Mouse (Mus musculus) mouse trophoblast stem cell (cell line): ENCODE results near the gene Bsdc1.
"Not testable (repeated sequence)": the region's sequence is repeated elsewhere in the genome, so short reads cannot be mapped to it uniquely, and the experiment has no call there.

Experiments used
- in situ Hi-C, 2 experiments: fragments of 300-500 bp; cut with MseI, MboI; formaldehyde crosslinking; loops; 2 replicates in 1 of 2; 3 replicates in 1 of 2; pipeline ENCODE4 v1.15.1; 2025

Bsdc1 gene

DNA sequence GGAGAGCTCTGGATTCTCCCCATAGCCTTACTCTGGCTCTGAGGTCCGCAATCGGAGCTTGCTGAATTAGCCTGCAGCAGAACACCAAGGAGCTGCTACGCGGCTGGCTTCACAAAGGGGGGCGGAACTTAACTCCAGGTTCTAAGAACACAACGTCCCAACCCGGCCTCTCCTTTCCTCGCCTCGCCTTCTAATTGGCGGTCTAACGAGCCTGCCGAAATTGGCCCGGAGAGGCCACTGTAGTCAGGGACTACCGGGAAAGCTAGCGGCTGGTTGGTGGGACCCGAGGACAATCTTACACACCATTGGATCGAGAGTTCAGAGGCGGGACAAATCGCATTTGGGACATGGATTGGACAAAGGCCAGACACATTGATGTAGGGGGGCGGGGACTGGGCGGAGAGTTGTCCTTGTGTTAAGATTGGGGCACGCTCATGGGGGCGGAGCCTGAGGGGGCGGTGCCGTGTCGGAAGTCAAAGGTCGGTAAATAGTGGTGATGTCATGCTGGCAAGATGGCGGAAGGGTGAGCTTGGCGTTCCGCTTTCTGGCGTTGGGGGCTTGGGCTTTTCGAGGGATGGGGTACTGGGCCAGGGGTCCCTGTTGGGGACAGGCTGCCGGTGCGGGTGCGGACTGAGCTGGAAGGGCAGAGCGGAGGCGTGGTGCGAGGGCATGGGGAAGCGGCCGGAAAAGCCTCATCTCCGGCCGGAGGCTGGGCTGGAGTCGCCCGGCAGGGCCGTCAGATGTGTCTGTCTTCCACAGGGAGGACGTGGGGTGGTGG is at the start of gene Bsdc1:
TSS of gene Bsdc1 (plus strand) at position 399 of the 778 bp plus-strand sequence.
- in situ Hi-C loops, result no loop called here

DNA sequence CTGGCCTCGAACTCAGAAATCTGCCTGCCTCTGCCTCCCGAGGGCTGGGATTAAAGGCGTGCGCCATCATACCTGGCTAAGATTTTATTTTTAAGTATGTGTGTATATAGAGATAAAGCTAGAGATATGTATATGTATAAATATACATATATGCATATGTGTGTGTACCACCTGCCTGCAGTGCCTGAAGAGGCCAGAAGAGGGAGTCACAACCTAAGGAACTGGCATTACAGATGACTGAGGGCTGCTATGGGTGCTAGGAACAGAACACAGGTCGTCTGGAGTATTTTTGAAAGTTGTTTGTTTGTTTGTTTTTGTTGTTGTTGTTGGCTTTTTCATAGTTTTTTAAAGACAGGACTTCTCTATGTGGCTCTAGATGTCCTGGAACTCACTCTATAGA is 45.5 kb upstream of the Bsdc1 start:
- in situ Hi-C loops, result no loop called here

DNA sequence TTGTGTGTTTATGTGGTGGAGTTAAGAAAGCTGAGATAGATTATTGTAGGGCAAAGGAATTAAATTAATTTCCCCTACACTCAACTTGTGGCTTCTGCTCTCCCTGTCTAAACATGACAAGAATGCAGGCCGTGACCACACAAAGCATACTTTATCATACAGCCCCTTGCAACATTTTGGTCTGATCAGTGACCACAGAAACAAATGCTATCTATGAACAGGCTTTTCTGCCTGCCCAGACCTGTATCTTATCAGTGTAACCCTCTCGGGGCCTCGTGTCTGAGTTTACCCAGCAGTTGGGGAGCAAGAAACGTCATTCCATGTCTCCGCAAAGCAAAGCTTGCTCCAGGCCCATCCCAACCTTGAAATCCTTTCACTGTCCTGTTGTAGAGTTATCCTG is 44.9 kb upstream of the Bsdc1 start:
- in situ Hi-C loops, result no loop called here

DNA sequence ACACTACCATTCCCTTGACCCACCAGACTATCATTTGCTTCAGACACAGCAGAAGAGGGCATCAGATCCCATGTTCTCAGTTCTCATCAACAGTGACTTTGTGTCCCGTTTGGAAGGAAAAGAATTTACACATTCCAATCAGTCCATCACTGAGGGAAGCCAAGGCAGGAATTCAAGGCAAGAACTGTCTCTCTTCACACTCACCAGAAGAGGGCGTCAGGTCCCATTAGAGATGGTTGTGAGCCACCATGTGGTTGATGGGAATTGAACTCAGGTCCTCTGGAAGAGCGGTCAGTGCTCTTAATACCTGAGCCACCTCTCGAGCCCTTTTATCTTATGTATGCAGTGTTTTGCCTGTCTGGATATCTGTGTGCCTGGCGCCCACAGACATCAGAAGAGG is 43.1 kb upstream of the Bsdc1 start:
- in situ Hi-C loops, result no loop called here

DNA sequence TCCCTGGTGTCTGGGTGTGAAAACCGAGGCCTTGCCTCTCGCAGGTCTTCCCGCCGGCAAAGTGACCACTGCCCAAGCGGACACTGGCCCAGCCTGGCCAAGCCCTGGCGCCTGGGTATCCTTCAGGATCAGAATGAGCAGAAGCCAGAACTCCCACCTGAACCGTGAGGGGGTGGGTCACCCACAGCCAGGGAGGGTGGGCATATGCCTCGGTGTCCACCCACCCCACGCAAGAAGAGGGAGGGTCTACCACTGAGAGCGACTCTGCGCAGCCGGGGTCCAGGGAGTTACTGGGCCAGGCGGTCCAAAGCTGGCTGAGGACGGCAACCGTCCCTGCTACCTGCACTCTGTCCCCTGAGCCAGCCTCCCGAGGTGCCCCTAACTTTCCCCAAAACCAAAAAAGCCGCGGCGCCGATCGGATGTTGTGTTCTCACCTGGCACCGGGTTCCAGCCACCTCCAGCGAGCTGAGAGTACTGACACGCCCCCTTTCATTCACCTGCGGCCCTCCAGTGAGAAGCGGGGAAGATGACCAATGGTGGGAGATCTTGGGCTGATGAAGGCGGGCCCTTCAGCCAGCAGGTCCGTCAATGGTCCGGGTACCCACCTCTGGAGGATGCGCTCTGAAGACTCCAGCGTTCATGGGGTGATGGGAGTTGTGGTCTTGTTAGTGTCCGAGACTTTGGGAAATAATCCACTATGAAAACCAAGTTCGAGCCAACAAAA is 20.9 kb upstream of the Bsdc1 start, which contains the start of gene Zbtb8b:
TSS of gene Zbtb8b (minus strand) at position 514 of the 724 bp plus-strand sequence.
- in situ Hi-C loops, result no loop called here

DNA sequence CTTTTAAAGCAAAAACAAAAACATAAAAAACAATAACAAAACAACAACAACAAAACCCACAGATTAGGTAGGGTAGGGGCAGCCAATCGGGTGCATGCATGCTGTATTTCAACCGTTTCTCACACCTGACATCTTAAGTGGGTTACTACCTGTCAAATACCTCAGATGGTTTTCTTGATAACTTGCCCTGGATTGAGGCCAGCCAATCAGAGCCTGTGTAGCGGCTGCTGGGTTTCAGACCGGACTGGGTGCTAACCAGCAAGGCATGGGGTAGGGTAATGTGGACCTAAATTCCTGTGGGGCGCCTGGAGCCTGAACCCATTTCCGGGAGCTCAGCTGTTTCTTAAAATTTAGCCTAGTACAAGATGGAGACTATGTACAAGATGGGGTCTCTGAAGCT is 20.2 kb upstream of the Bsdc1 start:
- in situ Hi-C loops, result no loop called here

DNA sequence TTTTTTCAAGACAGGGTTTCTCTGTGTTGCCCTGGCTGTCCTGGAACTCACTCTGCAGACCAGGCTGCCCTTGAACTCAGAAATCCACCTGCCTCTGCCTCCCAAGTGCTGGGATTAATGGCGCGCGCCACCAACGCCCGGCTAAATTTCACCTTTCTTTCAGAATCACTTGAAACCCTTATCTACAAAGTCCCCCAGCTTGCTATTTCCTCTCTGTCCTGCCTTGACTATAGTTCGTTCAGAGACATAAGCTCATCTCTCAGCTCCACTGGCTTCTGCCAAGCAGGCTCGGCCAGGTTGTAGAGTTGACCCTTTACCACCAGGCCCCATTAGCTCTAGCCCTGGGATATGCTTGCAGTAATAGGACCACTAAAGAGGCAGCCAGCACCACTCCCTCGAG is 14.0 kb upstream of the Bsdc1 start:
- in situ Hi-C loops, result no loop called here

DNA sequence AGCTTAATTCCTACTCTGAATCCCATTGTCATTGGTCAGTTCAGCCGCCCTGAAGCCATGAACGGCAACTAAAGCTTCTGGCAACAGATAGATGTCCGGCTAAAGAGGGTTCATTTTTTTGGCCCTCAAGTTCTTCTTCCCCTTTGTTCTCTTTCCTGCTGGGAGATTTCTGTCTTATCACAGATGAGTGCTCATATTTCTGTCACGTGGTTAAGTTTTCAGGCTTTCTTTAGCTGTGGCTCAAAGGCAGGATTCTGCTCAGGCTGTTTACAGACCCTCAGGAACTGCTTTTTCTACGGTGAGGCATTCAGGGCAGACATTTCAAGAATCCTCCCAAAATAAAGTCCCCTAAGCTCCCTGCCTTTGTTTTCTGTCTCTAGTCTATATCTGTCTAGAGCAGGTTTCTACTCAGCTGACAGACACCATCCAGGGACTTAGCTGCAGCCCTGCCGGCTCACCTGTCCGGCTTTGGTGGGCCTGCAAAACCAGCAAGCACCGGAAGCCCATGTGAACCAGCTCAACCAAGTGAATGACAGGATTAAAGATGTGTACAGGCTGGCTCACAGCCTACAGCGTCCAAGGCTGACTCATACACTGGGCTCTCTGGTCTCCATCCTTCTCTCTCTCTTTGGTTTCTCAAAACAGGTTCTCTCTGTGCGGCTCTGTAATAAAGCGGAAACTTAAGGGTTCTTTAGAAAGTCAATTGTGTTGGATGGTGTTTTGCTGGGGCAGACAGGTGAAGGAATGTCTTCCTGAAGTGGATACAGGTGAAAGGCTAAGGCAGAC is 13.4 kb upstream of the Bsdc1 start:
- in situ Hi-C loops, result no loop called here

DNA sequence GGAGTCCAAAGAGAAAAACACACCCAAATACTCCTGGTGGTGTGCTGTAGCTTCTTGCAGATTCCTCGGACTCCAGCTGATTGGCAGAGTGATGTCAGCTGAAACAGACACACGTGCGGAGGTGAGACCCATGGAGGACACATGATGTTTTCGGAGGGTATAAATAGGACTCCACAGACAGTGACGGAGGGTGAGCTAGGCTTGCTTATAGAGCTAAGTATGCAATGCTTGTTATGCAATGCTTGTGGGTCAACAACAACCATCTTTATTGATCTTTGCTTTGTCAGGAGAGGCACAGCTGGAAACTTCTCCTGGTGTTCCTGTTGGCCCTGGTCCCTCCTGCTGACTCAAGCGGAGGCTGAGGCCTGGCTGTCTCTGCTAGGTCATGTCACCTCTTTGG is 12.7 kb upstream of the Bsdc1 start:
- in situ Hi-C loops, result no loop called here

DNA sequence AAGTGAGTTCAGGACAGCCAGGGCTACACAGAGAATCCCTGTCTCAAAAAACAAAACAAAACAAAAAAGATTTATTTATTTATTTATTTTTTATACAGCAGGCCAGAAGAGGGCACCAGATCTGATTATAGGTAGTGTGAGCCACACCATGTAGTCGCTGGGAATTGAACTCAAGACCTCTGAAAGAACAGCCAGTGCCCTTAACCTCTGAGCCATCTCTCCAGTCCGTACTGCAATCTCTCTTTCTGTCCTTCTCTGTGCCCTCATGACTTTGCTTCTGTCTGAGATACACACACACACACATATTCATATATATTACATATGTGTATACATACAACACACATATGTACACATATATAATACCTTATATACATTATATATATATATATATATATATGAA is 10.5 kb upstream of the Bsdc1 start:
- in situ Hi-C loops, result loop anchor here (5.0 kb wide), 2 partner anchors 94 to 99 kb away; no protein-coding TSS in a partner anchor

DNA sequence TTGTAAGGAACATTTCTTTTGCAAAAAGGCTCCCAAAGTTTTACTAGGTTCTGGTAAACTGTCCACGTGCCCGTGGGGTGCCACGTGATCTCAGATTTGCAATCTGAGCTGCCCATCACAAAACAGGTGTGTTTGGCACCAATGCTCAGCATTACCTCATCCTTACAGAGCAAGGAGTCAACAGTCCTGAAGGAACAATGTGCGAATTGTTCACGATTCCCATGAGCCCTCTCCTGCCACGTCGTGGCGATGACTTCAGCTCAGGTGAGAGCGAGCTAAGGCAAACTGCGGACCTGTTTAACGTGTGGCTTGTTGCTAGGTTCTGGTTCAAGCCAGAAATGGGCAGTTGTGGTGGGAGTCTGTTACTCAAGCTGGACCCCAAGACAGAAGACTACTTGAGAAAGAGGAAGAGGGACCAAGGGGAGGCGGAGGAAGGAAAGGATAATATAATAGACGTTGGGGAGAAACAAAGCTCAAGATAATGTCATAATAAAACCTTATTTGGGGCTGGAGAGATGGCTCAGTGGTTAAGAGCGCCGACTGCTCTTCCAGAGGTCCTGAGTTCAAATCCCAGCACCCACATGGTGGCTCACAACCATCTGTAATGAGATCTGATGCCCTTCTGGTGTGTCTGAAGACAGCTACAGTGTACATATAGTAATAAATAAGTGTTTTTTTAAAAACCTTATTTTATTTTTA is 9.8 kb upstream of the Bsdc1 start:
- in situ Hi-C loops, result loop anchor here (5.0 kb wide), 2 partner anchors 94 to 99 kb away; no protein-coding TSS in a partner anchor

DNA sequence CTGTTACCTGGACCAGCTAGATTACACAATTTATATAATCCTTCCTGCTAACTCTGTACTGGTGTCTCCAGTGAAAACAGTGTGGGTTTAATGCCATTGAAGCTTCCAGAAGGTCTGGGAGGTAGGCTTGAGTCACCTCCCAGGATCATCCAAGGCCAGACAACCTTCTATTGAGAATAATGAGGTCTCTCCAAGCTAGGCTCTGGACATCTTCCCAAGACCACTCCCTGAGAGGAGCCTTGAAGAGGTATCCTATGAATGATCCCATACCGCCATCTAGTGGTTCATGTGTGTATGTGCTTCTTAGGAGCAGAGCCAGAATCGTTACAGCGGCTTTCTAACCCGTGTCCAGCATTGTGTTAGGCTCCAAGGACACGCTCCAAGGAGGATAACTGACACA is 6.1 kb upstream of the Bsdc1 start:
- in situ Hi-C loops, result no loop called here

DNA sequence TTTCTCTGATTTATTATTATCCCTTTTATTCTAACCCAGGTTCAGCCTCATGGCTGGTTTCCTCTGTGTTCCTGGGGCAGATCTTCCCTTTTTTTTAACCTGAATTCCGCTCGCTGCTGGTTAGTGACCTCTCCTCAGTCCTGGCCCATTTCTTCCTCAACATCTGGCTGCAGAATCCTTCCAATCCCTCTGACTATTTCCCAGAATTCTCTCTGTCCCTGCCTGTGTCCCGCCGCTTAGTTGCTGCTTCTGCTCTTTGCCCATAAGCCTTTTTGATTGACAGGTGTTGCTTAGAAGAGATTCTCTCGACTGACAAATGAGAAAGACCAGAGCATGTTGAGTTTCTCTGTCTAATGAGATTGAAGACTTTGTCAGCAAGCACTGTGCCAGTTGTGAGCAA is 5.3 kb upstream of the Bsdc1 start:
- in situ Hi-C loops, result no loop called here

DNA sequence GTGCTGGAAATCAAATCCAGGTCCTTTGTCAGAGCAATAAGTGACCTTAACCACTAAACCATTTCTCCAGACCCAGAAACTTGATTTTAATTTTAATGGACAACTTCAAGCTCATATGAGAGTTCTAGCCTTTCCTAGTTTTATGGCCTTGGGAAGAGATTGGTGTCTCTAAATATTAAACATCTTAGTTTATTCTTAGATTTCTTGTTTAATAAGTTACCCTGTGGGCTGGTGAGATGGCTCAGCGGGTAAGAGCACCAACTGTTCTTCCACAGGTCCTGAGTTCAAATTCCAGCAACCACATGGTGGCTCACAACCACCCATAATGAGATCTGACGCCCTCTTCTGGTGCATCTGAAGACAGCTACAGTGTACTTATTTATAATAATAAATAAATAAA is 4.1 kb upstream of the Bsdc1 start:
- in situ Hi-C loops, result not testable (repeated sequence)

DNA sequence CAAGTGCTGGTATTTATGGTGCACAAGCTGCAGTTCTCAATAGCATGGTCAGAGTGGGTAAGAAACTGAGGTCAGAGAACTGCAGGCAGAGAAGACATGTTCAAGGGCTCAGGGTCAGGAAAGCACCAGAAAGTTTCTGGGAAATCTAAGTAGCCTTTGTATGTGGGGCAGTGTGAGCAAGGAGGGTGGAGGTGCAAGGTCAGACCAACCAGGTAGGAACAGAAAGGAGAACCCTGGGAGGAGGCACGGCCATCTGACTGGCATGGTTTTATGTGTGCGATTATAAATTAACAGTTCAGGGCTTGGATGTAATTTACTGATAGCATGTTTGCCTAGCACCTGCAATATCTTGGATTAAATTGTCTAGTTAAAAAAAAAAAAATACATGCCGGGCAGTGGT is 1.7 kb upstream of the Bsdc1 start:
- in situ Hi-C loops, result no loop called here

DNA sequence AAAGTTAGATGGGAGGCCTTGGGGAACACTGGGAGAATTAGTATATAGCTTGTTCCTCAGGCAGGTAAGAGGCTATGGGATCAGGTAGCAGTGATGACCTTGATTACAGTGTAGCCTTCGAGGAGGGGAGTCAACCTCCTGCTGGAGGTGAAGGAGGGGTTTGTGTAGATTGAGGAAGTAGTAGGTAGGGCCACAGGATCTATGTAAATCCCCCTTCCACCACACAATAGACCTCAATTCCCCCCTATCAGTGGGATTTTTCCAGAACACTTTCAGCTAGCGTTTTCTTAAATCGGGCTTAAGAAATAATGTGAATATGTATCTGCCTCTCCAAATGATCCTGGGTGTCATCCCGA is 576 bp upstream of the Bsdc1 start:
- in situ Hi-C loops, result no loop called here

DNA sequence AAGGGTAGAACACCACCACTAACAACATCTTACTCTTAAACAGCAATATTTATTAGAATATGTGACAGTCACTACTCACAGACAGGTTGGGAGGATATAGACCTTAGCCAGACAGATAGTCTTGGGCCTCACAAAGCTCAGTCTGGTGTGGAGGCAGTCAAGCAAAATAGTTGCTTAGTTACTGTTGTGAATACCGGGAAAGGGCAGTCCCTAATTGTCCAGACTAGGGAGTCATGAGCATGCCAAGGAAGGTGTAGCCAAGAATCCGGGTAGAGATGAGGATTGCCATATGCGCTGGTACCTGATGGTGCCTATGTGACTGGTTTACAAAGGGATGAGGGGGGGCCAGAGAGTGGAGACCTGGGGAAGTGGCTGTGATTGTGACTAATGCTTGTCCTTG is 737 bp downstream of the Bsdc1 start:
- in situ Hi-C loops, result no loop called here

DNA sequence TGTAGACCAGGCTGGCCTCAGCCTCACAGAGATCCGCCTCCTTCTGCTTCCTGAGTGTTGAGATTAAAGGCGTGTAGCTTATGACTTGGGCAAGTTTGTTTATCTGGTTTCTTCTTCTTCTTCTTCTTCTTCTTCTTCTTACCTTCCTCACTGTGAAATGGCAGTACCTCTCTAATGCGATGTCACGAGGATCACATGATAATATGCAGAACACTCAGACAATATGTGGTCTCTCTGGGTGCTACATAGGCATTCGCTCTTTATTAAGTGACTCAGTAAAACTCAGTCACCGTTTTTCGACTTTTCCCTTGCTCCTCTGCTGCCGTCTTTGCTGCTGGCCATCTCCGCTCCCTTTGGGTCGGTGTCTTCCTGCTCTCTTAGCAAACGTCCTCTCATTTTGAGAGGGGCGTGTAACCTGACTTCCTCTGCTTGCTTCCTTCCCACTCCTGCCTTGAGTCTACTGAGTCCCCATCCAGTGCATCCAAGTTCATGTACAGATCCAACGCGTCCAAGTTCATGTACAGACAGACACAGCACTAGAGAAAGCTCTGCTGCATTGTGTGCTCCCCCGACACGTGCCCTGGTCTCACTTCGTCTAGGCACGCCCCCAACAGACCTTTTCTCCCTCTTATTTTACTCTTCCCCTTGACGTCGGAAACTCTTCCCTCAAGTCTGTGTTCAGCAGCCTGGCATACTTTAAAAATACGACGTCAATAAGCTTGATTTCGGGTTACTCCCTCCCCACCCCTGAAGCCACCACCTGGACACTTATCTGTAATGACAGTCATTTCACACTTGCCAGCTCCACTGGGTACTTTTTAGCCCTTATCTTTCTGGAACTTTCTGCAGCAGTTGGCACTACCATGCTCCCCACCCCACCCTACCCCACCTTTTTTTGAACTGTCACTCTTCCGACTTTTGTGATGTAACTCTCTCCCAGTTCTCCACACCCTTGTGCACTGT is 2.0 kb downstream of the Bsdc1 start:
- in situ Hi-C loops, result no loop called here

DNA sequence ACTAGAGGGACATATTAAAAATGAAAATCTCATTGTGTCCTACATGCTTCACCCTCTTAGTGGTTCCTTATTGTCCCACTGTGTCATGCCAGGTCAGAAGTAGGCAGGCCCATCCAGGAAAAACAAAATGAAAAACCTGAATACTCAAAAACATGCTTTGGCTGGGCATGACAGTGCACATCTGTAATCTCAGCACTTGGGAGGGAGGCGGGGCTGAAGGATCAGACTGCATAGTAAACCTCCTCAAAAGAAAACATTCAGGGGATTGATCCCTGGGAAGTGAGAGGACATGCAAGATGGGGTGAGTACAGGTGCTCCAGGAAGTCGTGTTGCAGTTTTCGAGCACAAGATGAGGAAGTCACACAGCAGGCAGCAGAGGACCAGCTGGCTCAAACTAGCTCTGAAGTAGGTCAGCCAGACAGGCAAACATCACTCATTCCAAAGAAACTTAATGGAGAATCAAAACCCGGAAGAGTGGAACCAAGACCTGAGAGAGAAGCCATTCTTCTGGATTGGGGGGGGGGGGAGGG is 3.0 kb downstream of the Bsdc1 start:
- in situ Hi-C loops, result no loop called here

DNA sequence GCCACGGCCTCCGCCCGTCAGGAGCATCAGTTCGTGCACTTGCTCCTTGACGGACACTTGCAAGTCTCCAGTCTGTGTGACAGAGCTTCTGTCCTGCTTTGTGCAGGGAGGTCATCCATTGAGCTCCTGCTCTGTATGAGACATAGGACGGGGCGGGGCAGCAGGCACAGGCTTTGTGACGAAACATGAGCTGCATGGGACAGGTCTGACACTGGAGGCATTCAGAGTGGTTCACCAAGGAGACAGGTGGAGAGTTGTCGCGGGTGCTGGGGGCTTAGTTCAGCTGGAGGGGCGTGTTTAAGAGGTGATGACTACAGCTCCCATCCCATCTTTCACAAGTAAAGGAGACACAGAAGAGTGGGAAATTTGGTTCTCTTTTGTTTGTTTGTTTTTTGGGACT is 14.7 kb downstream of the Bsdc1 start:
- in situ Hi-C loops, result no loop called here
